Comparison of ENCODE assay signal across 8 mouse cellular contexts in the genomic region with DNA sequence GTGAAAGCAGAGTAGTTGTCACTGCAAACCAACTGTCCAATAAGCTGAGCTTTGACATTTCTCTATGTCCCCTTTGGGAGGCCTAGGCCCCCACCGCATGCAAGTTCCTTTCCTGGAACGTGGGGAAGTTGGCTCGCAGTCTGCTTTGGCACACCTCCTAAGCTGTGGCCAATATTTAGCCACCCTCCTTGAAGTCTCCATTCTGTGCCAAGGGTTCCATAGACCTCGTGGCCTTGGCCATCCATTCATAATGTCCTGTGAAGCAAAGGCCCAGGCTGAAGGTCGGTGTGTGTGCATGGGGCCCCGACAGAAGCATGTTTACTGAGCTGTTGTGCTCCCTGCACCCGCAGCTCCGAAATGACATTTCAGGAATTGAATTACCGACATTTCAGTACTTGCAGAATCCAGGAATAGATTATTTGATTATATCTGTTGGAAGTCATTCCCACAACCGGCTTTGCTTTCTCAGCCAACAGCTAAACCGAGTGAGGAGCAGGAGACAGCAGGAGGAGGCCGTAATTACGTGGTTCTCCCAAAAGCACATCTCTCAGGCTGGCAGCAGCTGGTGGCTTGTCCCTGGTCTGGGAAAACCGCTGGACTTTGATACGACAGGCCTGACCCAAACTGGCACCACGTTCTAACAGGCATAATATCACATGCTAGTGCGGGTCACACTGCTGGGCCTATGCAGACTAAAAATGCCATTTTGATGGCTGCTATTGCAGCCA. TPM values are rescaled to one million over a fixed set of nuclear protein-coding genes. Genes with fewer than 3 reads are reported as not detected.
A peak's percentile ranks its signal among the peaks of the same experiment; 100 is the strongest.
DNase-seq lines count a peak whose midpoint lies in the region; ATAC-seq lines count a peak whose summit lies in the region.

No protein-coding gene starts in this region.

- H3K9ac ChIP-seq in hindbrain, embryonic 14.5 days = no peak overlapping the region
- no peak overlapping the region for H3K9ac ChIP-seq in lung, embryonic 15.5 days

- peaks cover 24% of the 10 kb centered on the region for H3K4me1 ChIP-seq in hindbrain, embryonic 14.5 days (replicated peaks; ENCODE audit: control insufficient read depth, insufficient read depth, low read length)
- H3K4me1 ChIP-seq in lung, embryonic 15.5 days = peaks cover 79% of the 10 kb centered on the region

- no peaks in the 10 kb centered on the region for H3K36me3 ChIP-seq in hindbrain, embryonic 14.5 days (replicated peaks; ENCODE audit: control insufficient read depth, insufficient read depth)
- no peaks in the 10 kb centered on the region for H3K36me3 ChIP-seq in lung, embryonic 15.5 days

- no peak overlapping the region for H3K4me3 ChIP-seq in hindbrain, embryonic 14.5 days (replicated peaks; ENCODE audit: low read length)
- H3K4me3 ChIP-seq in lung, embryonic 15.5 days = no peak overlapping the region

- H3K27me3 ChIP-seq in hindbrain, embryonic 14.5 days (ENCODE audit: control insufficient read depth, insufficient read depth, low read length) = no peaks in the 10 kb centered on the region
- H3K27me3 ChIP-seq in lung, embryonic 15.5 days = no peaks in the 10 kb centered on the region

- H3K4me2 ChIP-seq in hindbrain, embryonic 14.5 days (replicated peaks) = no peak overlapping the region
- H3K4me2 ChIP-seq in lung, embryonic 15.5 days = no peak overlapping the region

- DNase-seq in cerebellum, postnatal 4 days (ENCODE audit: low spot score in 2 of 2) = no peak
- DNase-seq in right cerebral cortex, postnatal 10 days (ENCODE audit: low spot score in 2 of 2) = peak; percentile 41 to 49
- DNase-seq in right cerebral cortex, adult 18-20 months = no peak
- DNase-seq in hindbrain, embryonic 14.5 days (ENCODE audit: low spot score) = no peak
- no peak for DNase-seq in embryo, embryonic 10.5 days (ENCODE audit: low spot score)
- no peak for DNase-seq in right cerebral cortex, postnatal 25 days

- no peaks in the 10 kb centered on the region for H3K9me3 ChIP-seq in hindbrain, embryonic 14.5 days (ENCODE audit: control insufficient read depth, low read length)
- no peaks in the 10 kb centered on the region for H3K9me3 ChIP-seq in lung, embryonic 15.5 days

- 64% methylated on average over 17 of the region's 17 CpGs for WGBS in hindbrain, embryonic 14.5 days
- WGBS in lung, embryonic 15.5 days = 39% methylated on average over 17 of the region's 17 CpGs

- peak; percentile 50; the same call in 1 of the 2 replicates for ATAC-seq in cerebellum, adult (ENCODE audit: insufficient number of reproducible peaks, low FRiP score, low TSS enrichment)
- ATAC-seq in hindbrain, embryonic 14.5 days (ENCODE audit: low FRiP score) = 0 out of 2 replicates have a peak, but pooled peaks have one; percentile 15
- ATAC-seq in lung, embryonic 15.5 days (ENCODE audit: borderline replicate concordance, extremely low read depth, low FRiP score, low TSS enrichment) = 0 out of 2 replicates have a peak, but pooled peaks have one; percentile 16

- peak overlapping the region; percentile 40; the same call in 1 of the 2 replicates for H3K27ac ChIP-seq in hindbrain, embryonic 14.5 days
- peak overlapping the region; percentile 71 for H3K27ac ChIP-seq in lung, embryonic 15.5 days

RNA-seq across cellular contexts. Expression of a gene that starts 51.1 kb away (rescaled TPM):
- polyA plus RNA-seq in hindbrain, embryonic 14.5 days (2014; fragmentation: Nextera tagmentation; extraction: Ambion mirVana) = 125 and 133 TPM in 2 replicates
- 62.0 and 72.2 TPM in 2 replicates for polyA plus RNA-seq in lung, embryonic 15.5 days (2015; fragmentation: Nextera tagmentation; extraction: Ambion mirVana)

Comparison
In these comparisons a context has a peak if more than half of its experiments do, and no peak if none do; other contexts are left out.
1. DNase-seq: peak in right cerebral cortex, postnatal 10 days (2 of 2); none in cerebellum, postnatal 4 days (0 of 2), right cerebral cortex, adult 18-20 months (single experiment), hindbrain, embryonic 14.5 days (single experiment), embryo, embryonic 10.5 days (single experiment) and right cerebral cortex, postnatal 25 days (single experiment).
2. Peak in every context shown above with its lines, with median percentiles within 50 percentile points of each other: ATAC-seq.